Mouse (Mus musculus) activated CD4-positive, CD25-positive, alpha-beta regulatory T cell, adult 4 months (primary cell): Measurements from ENCODE around the gene Olfr221. TPM values are rescaled to one million over a fixed set of nuclear protein-coding genes. Genes with fewer than 3 reads are reported as not detected.
"Not testable (repeated sequence)": the region's sequence is repeated elsewhere in the genome, so short reads cannot be mapped to it uniquely, and the experiment has no call there.

ENCODE experiments used
- ATAC-seq: one replicate; pipeline ENCODE4 v1.8.0; 2017
- polyA plus RNA-seq, 2 experiments: library from polyadenylated mRNA; unstranded; fragments of 100-300 nt; shearing (Covaris generic); gene quantifications; one replicate each; pipeline ENCODE4 v1.2.1; 2017

Gene Olfr221
- not detected for polyA plus RNA-seq

DNA sequence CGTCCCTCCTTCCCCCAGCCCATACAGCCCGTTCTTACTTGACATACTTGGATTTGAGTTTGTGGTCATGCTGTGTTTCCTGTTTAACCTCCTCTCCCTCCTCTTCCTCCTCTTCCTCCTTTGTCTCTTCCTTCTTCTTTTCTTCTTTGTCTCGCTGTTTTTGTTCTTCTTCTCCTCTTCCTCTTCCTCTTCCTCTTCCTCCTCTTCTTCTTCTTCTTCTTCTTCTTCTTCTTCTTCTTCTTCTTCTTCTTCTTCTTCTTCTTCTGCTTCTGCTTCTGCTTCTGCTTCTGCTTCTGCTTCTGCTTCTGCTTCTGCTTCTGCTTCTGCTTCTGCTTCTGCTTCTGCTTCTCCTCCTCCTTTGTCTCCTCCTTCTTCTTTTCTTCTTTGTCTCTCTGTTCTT lies at the start of gene Olfr221:
Gene Olfr221 (minus strand): TSS at position 101 of the 400 bp plus-strand sequence.
- not testable (repeated sequence) for ATAC-seq

- no peak for ATAC-seq
Measured at GRCm38 (mm10) chr14:52083083-52083482, 40.8 kb upstream of the Olfr221 start.

GRCm38 (mm10) chr14:52071599-52072137 lies 29.4 kb upstream of the Olfr221 start:
- ATAC-seq, result no peak

- ATAC-seq, result no peak
Measured at GRCm38 (mm10) chr14:52066135-52066534, 23.9 kb upstream of the Olfr221 start.

DNA sequence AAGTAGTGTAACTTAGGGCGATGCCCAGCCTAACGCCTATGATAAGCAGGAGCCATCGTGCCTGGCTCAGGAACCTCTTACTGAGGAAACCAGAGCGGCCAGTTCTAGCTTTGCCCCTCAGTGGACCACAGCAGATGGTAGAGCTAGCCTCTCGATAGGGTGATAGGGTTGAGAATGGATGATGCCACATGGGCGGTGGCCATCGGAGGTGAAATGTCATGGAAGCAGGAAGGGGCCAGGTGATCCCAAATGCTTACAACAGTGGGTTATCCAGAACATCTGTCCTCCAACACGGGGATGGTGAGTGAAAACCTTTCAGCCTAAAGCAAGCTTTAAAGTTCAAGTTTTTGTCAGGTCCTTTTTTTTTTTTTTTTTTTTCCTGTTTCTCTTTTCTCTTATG lies 19.5 kb upstream of the Olfr221 start:
- no peak for ATAC-seq

DNA sequence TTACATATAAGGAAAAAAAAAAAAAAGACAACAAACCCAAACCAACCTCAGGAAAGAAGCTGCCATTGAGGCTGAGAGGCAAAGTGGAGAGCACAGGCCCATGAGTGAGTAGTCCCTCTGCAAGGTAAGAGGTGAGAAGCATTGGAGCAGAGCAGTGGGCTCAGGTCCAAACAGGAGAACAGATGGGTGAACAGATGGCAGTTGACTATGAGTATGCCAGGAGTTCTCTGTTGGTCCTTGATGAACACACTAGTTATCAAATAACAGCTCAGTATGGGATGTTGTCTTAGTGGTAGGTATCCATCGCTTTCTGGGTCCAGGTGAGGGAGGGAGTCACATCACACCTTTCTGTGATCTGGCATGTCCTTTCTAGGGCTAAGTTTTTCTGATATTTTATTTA lies 18.5 kb upstream of the Olfr221 start:
- ATAC-seq, result no peak

DNA sequence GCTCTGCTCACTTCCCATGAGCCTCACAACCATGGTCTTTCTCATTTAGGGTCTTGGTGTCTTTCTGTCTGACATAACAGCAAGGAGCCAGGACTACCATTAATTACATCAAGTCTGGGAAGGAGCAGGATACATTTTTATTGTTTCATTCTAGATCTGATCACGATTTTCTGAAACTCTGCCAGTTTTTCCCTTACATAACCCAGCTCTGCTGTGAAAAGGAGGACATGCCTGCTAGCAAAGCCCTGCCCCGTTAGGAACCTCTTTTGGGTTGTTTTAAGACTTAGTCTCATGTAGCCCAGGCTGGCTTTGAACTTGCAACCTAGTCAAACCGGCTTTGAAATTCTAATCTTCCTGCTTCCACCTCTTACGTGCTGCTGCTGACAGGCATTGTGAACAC lies 17.7 kb upstream of the Olfr221 start:
- ATAC-seq, result no peak

DNA sequence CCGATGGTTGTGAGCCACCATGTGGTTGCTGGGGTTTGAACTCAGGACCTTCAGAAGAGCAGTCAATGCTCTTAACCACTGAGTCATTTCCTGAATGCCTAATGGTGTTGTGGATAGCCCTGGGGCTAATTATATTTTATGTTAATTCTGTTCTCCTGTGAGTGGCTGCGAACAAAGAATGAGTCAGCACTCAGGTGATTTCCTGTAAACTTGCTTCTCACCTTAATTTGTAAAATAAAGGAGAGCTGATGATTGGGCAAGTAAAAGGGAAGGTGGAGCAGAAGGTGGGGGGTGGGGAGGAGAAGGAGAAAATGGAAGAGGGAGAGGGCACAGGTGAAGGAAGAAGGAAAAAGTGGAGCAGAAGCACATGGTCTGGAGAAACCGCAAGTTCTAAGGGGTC lies 10.5 kb upstream of the Olfr221 start:
- not testable (repeated sequence) for ATAC-seq

- ATAC-seq, result no peak
Measured at GRCm38 (mm10) chr14:52045966-52046565, 3.8 kb upstream of the Olfr221 start.

GRCm38 (mm10) chr14:52044901-52045678 lies 2.8 kb upstream of the Olfr221 start:
- no peak for ATAC-seq

GRCm38 (mm10) chr14:52043446-52043845 lies 1.2 kb upstream of the Olfr221 start:
- ATAC-seq, result no peak

DNA sequence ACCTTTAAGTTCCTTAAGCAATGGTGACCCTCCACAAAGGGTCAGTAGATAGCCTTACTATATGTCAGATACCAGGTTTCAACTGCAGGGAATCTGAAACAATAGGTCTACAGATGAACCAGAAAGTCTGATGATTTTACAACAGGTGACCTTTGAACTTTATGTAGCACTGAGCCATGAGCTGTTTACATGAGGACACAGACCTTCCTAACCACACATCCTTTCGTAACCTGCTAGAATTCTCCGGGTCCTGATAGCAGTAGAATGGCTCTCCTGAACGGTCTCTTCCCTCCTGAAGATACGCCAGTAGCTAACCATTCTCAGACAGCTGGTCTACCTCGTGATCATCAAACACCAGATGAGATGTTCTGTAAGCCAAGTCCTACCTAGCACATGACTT lies 2.9 kb downstream of the Olfr221 start:
- no peak for ATAC-seq

DNA sequence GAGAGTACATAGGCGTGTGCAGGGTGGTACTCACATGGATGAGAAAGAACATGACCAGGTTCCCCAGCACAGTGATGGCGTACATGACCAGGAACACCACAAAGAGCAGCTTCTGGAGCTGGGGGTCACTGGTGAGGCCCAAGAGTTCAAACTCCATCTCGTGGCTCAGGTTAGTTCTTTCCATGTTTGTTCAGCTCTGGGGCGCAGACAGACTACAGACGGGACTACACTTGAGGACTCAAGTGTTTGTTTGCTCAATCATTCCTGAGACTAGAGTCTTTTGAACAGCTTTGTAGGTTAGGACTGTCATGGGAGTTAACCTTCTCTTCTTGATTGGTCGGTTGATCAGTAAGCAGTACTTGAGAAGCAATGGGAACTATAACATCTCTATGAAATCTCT lies 6.3 kb downstream of the Olfr221 start:
- no peak for ATAC-seq

DNA sequence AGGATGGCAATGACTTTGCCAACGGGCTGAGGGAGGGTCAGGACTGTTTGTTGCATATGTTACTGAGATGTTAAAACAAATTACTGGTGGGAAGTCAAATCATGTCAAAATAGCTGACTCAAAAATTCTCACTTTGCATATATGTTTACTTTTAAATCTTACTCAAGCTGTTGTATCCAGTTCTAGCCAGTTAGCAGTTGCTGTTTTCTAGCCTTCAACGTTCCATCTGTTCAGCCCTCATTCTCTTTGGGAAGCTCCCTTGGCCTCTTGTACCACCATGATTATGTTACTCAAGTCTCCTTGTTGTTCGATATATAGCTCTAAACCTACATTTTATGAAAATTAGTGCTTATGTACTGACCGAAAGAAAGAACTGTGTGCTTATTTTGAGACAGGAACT lies 15.9 kb downstream of the Olfr221 start:
- ATAC-seq, result no peak

GRCm38 (mm10) chr14:52024133-52024532 lies 18.1 kb downstream of the Olfr221 start:
- ATAC-seq, result no peak

DNA sequence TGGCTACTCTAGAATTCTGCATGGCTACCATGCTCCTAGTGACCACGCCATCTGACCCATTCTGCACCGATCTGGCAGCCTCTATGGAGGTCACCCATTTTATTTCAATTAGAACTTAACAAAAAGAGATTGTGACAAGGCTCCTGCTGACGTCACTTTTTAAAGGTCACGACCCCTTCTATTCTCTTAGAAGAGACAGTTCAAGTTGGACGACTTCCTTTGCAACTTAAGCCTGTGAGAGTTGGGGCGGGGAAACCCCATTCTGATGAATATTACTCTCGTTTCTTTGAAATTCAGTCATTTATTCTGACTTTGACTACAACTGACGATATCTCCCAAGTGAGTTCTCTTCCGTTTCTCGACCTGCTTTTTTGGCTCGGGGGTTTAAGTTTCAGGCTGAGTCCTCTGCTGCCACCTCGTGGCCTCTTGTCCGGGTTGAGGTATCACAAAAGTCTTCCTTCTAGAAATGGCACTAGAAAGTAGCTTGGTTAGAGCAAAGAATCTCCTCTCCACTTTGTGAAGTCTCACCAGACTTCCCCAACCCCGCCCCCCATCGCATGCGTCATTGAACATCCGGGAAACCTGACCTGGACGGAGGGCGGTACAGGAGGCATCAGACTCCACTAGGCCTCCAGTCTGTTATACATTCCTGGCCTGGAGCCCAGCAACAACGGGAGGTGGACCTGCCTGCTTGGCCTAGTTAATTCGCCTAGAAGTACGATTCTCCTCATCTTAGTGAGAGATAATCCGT lies 19.4 kb downstream of the Olfr221 start:
- ATAC-seq, result peak; percentile 44

DNA sequence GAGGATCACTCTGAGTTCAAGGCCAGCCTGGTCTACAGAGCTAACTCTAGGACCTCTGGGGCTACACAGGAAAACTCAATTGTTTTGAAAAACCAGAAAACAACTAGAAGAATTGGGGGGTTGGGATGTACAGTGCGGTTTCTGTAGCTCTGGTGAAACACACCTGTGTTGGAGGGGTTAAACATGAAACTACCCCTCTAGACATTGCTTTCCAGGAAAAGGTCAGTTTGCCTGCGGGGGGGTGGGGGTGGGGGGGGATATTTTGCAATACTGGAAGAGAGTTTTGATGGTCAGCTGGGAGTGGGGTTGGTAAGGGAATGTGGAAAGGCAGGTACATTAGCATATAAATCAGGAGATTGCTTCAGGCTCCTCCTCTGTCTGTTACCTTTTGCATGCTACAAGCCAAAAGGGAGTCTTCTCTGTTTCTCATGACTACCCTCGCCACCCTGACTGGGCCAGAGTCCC lies 20.0 kb downstream of the Olfr221 start:
- no peak for ATAC-seq

GRCm38 (mm10) chr14:52021568-52022212 lies 20.6 kb downstream of the Olfr221 start:
- no peak for ATAC-seq

GRCm38 (mm10) chr14:52021138-52021529 lies 21.1 kb downstream of the Olfr221 start:
- ATAC-seq, result no peak

GRCm38 (mm10) chr14:52020486-52021137 lies 21.6 kb downstream of the Olfr221 start, which contains the start of gene Zfp219:
Gene Zfp219 (minus strand): TSS chr14:52020733.
- ATAC-seq, result peak; percentile 11

GRCm38 (mm10) chr14:52019590-52020340 lies 22.5 kb downstream of the Olfr221 start:
- ATAC-seq, result peak; percentile 74
